Mouse (Mus musculus): ENCODE data around the gene Tsc1. TPM values are rescaled to one million over a fixed set of nuclear protein-coding genes. Genes with fewer than 3 reads are reported as not detected.

Tsc1 gene
- total RNA-seq, 1 experiment from 2014 or later = 14.5 TPM

DNA sequence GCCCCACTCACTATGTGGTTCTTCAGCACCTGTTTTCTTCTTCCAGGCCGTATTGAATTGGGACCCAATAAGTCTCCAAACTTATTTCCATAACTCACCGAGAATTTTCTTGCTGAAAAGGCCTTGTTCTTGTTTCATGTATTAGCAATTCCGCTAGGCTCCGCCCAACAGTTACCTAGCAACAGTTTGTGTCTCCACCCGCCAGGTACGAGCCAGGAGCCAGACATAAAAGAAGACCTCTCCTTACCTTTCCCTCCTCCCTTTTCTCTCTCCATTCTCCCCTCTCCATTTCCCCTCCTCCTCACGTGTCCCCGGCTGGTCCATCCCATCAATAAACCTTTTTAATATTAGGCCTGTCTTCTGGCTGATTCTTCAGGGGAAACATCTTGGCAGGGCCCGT lies 2.7 kb upstream of the Tsc1 start:
- no peak for ATAC-seq (replicated peaks; ENCODE audit: low read depth, poor library complexity, severe bottlenecking)

- ATAC-seq (replicated peaks; ENCODE audit: low read depth, poor library complexity, severe bottlenecking) = no peak
Observed at GRCm38 (mm10) chr2:28638886-28639285, 2.1 kb upstream of the Tsc1 start.

- ATAC-seq (replicated peaks; ENCODE audit: low read depth, poor library complexity, severe bottlenecking) = no peak
Observed at GRCm38 (mm10) chr2:28639794-28640193, 1.2 kb upstream of the Tsc1 start.

- no peak for ATAC-seq (replicated peaks; ENCODE audit: low read depth, poor library complexity, severe bottlenecking)
Observed at GRCm38 (mm10) chr2:28641435-28641941, 460 bp downstream of the Tsc1 start.

GRCm38 (mm10) chr2:28643081-28643480 lies 2.1 kb downstream of the Tsc1 start:
- no peak for ATAC-seq (replicated peaks; ENCODE audit: low read depth, poor library complexity, severe bottlenecking)

GRCm38 (mm10) chr2:28650526-28650925 lies 9.5 kb downstream of the Tsc1 start:
- ATAC-seq (replicated peaks; ENCODE audit: low read depth, poor library complexity, severe bottlenecking) = no peak

- ATAC-seq (replicated peaks; ENCODE audit: low read depth, poor library complexity, severe bottlenecking) = no peak
Observed at GRCm38 (mm10) chr2:28653351-28653750, 12.3 kb downstream of the Tsc1 start.

GRCm38 (mm10) chr2:28654295-28654694 lies 13.3 kb downstream of the Tsc1 start:
- peak; percentile 58; the same call in 1 of the 2 replicates for ATAC-seq (replicated peaks; ENCODE audit: low read depth, poor library complexity, severe bottlenecking)

- ATAC-seq (replicated peaks; ENCODE audit: low read depth, poor library complexity, severe bottlenecking) = no peak
Observed at GRCm38 (mm10) chr2:28656216-28656615, 15.2 kb downstream of the Tsc1 start.

GRCm38 (mm10) chr2:28662891-28663290 lies 21.9 kb downstream of the Tsc1 start:
- no peak for ATAC-seq (replicated peaks; ENCODE audit: low read depth, poor library complexity, severe bottlenecking)

- no peak for ATAC-seq (replicated peaks; ENCODE audit: low read depth, poor library complexity, severe bottlenecking)
Observed at GRCm38 (mm10) chr2:28665818-28666217, 24.8 kb downstream of the Tsc1 start.

DNA sequence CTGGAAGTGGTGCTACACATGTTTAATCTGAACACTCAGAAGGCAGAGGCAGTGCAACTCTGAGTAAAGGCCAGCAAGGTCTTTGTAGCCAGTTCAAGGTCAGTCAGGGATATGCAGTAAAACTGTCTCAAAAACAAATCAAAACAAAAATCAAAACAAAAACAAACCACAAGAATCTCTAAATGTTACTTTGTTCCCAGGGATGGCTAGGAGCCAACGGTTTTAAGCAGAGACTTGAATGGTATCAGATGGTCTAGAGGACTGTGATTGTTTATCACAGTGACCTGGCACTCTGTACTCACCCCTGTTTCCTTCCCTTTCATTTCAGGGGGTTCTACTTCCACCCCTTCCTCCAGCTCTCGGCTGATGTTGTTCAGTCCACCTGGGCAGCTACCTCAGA lies 30.4 kb downstream of the Tsc1 start:
- no peak for ATAC-seq (replicated peaks; ENCODE audit: low read depth, poor library complexity, severe bottlenecking)

- ATAC-seq (replicated peaks; ENCODE audit: low read depth, poor library complexity, severe bottlenecking) = no peak
Observed at GRCm38 (mm10) chr2:28676005-28676404, 35.0 kb downstream of the Tsc1 start.

GRCm38 (mm10) chr2:28680710-28681109 lies 39.7 kb downstream of the Tsc1 start:
- peak; percentile 62; the same call in 1 of the 2 replicates for ATAC-seq (replicated peaks; ENCODE audit: low read depth, poor library complexity, severe bottlenecking)

- no peak for ATAC-seq (replicated peaks; ENCODE audit: low read depth, poor library complexity, severe bottlenecking)
Observed at GRCm38 (mm10) chr2:28681718-28682117, 40.7 kb downstream of the Tsc1 start.

DNA sequence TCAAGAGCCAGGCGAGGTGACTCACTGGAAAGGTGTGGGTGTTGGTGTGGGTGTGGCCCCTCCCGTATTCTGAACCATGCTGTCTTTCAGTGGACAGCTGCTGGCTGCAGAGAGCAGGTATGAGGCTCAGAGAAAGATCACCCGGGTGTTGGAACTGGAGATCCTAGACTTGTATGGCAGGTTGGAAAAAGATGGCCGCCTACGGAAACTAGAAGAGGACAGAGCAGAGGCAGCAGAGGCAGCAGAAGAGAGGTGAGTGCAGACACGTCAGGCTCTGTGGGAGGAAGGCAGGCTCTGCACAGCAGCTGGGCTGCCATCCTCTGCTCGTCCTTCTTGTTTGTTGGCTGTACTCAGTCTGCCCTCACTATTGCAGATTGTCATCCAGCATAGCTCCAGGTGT lies 44.9 kb downstream of the Tsc1 start:
- no peak for ATAC-seq (replicated peaks; ENCODE audit: low read depth, poor library complexity, severe bottlenecking)

- ATAC-seq (replicated peaks; ENCODE audit: low read depth, poor library complexity, severe bottlenecking) = peak; percentile 86
Observed at GRCm38 (mm10) chr2:28688431-28688830, 47.4 kb downstream of the Tsc1 start.

GRCm38 (mm10) chr2:28692692-28693091 lies 51.7 kb downstream of the Tsc1 start:
- no peak for ATAC-seq (replicated peaks; ENCODE audit: low read depth, poor library complexity, severe bottlenecking)

DNA sequence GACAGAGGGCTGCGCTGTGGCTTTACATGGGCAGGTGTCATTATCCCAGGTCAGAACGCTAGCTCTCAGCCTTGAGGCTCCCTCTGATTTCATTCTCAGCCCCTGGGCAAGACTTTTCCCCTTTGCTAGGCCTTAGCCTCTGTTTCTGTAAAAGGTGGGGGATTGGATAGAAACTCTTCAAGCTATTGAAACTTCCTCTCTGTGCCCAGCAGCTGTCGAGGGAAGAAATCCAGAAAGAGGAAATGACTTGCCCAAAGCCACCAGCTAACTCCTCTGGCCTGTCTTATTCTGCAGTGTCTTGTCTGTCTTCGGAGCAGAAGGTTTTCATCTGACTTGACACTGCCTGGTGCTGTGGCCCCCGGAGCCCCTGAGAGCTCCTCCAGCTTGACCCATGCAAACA lies 57.5 kb downstream of the Tsc1 start:
- ATAC-seq (replicated peaks; ENCODE audit: low read depth, poor library complexity, severe bottlenecking) = 0 out of 2 replicates have a peak, but pooled peaks have one; percentile 39

- ATAC-seq (replicated peaks; ENCODE audit: low read depth, poor library complexity, severe bottlenecking) = peak; percentile 53
Observed at GRCm38 (mm10) chr2:28699361-28700335, 58.6 kb downstream of the Tsc1 start, which contains the start of the genes Spaca9 and Ak8. Gene Spaca9, minus strand, starts transcription at chr2:28699727. Gene Ak8, plus strand, starts transcription at chr2:28700164.

- ATAC-seq (replicated peaks; ENCODE audit: low read depth, poor library complexity, severe bottlenecking) = peak; percentile 33
Observed at GRCm38 (mm10) chr2:28701646-28702262, 60.7 kb downstream of the Tsc1 start.
